In the genomic region with DNA sequence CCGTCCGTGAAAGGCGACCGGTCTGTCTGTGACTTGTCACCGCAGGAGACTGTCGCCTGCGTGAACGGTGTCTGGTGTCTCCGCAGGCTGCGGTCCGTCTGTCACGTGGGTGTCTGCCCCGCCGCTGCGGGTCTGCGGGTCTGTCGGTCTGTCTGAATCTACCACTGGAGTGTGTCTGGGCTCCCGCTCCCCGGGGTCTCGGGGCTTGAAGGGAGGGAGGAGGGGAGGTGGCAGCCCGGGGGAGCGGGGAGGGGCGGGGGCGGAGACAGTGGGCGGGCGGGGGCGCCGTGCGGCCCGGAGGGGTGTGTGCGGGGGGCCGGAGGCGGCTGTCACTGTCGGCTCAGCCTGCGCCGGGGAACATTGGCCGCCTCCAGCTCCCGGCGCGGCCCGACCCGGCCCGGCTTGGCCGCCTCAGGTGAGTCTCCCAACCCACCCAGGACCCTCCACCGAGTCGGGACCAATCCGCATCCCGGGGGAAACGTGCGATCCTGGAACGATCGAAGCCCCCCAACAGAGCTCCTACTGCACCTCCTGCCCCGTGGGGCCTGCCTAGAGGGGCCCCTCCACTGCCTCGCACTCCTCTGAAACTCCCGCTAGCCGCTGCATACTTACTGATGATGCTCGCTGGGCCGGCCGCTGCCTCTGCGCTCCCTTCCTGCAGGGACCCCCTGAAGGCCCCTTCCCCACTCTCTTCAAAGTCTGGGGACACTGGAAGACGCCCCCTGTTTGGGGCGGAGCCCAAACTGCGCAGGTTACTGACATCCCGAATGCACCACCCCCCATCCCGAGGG, we compare ENCODE assay signal across 7 mouse cellular contexts. TPM values are rescaled to one million over a fixed set of nuclear protein-coding genes. Genes with fewer than 3 reads are reported as not detected.
A peak's percentile ranks its signal among the peaks of the same experiment; 100 is the strongest.
DNase-seq lines count a peak whose midpoint lies in the region; ATAC-seq and TF ChIP-seq lines count a peak whose summit lies in the region.

No protein-coding gene starts in this region.

- H3K36me3 ChIP-seq in lung, postnatal 0 days (ENCODE audit: insufficient read depth, low read length), result no peaks in the 10 kb centered on the region
- H3K36me3 ChIP-seq in heart, embryonic 12.5 days, result no peaks in the 10 kb centered on the region
- no peaks in the 10 kb centered on the region for H3K36me3 ChIP-seq in myocyte (ENCODE audit: control insufficient read depth, insufficient read depth)

- no peak overlapping the region for H3K27ac ChIP-seq in lung, postnatal 0 days (ENCODE audit: low read length)
- peak overlapping the region; percentile 70 for H3K27ac ChIP-seq in heart, embryonic 12.5 days (ENCODE audit: poor library complexity, severe bottlenecking)

- TF ChIP-seq EP300 in lung, postnatal 0 days (IDR thresholded peaks at IDR 0.05), result no peak

- H3K4me3 ChIP-seq in lung, postnatal 0 days (ENCODE audit: low read depth, low read length), result peak overlapping the region; percentile 34
- H3K4me3 ChIP-seq in lung, adult 2 months (replicated peaks; ENCODE audit: extremely low read depth, low read depth, low read length), result no peak overlapping the region
- H3K4me3 ChIP-seq in heart, embryonic 12.5 days, result peak overlapping the region; percentile 45
- H3K4me3 ChIP-seq in myocyte, result peak overlapping the region; percentile 19

- H3K4me2 ChIP-seq in lung, postnatal 0 days (replicated peaks; ENCODE audit: low read depth, low read length), result peak overlapping the region; percentile 62
- peak overlapping the region; percentile 86 for H3K4me2 ChIP-seq in heart, embryonic 12.5 days
- peak overlapping the region; percentile 65 for H3K4me2 ChIP-seq in myocyte (ENCODE audit: low read depth)

- peaks cover 11% of the 10 kb centered on the region for H3K4me1 ChIP-seq in lung, postnatal 0 days (ENCODE audit: insufficient read depth, low read depth, low read length)
- peaks cover 8% of the 10 kb centered on the region for H3K4me1 ChIP-seq in lung, adult 2 months (ENCODE audit: control insufficient read depth, insufficient read depth, low read length)
- H3K4me1 ChIP-seq in heart, embryonic 12.5 days (replicated peaks), result peaks cover 44% of the 10 kb centered on the region

- H3ac ChIP-seq in myocyte (ENCODE audit: control insufficient read depth, insufficient read length), result no peak overlapping the region

- 1% methylated on average over 53 of the region's 65 CpGs for WGBS in lung, postnatal 0 days
- under 1% methylated on average over 58 of the region's 65 CpGs for WGBS in lung, adult 2 months
- under 1% methylated on average over 45 of the region's 65 CpGs for WGBS in heart, embryonic 12.5 days

- no peak for TF ChIP-seq POLR2A in lung, adult 2 months (IDR thresholded peaks at IDR 0.05; ENCODE audit: borderline replicate concordance, extremely low read depth, low read depth, low read length)
- no peak for TF ChIP-seq POLR2A in myocyte (IDR thresholded peaks at IDR 0.05; ENCODE audit: insufficient read length, low read depth)

- TF ChIP-seq CTCF in lung, postnatal 0 days (IDR thresholded peaks at IDR 0.05), result no peak
- no peak for TF ChIP-seq CTCF in lung, adult 2 months (IDR thresholded peaks at IDR 0.05; ENCODE audit: insufficient read depth, low read length)

- no peaks in the 10 kb centered on the region for H3K79me2 ChIP-seq in myocyte (ENCODE audit: control insufficient read depth, insufficient read depth)

- H3K27me3 ChIP-seq in lung, postnatal 0 days (replicated peaks; ENCODE audit: insufficient read depth, low read length), result peaks cover 16% of the 10 kb centered on the region
- peaks cover 45% of the 10 kb centered on the region for H3K27me3 ChIP-seq in heart, embryonic 12.5 days (replicated peaks)
- peaks cover 17% of the 10 kb centered on the region for H3K27me3 ChIP-seq in myocyte (ENCODE audit: control insufficient read depth, insufficient read depth, insufficient read length)

- ATAC-seq in lung, postnatal 0 days, result no peak
- peak; percentile 26; the same call in 1 of the 2 replicates for ATAC-seq in heart, embryonic 12.5 days (ENCODE audit: insufficient number of reproducible peaks, low FRiP score)

- H3K9me3 ChIP-seq in lung, postnatal 0 days (ENCODE audit: low read length), result no peaks in the 10 kb centered on the region
- no peaks in the 10 kb centered on the region for H3K9me3 ChIP-seq in heart, embryonic 12.5 days (replicated peaks)

- no peak for DNase-seq in lung, postnatal 0 days (ENCODE audit: low spot score)
- no peak for DNase-seq in lung, adult 2 months
- DNase-seq in cerebellum, postnatal 10 days, result peak; percentile 66 to 69
- DNase-seq in left cerebral cortex, adult 18-20 months (ENCODE audit: low spot score in 2 of 2), result peak; percentile 59 to 71
- DNase-seq in urinary bladder, adult 18-20 months (ENCODE audit: low spot score in 2 of 2), result no peak

- H3K9ac ChIP-seq in lung, postnatal 0 days (replicated peaks; ENCODE audit: low read depth), result 0 out of 2 replicates have a peak overlapping the region, but pooled peaks have one; percentile 6
- peak overlapping the region; percentile 69 for H3K9ac ChIP-seq in heart, embryonic 12.5 days

TF ChIP-seq in myocyte, 11 proteins besides CTCF, POLR2A, EP300 and RAD21:
- TF ChIP-seq CEBPB (IDR thresholded peaks at IDR 0.05; ENCODE audit: insufficient read depth, poor library complexity, severe bottlenecking) (no peak), USF1 (IDR thresholded peaks at IDR 0.05; ENCODE audit: low read depth) (no peak), TCF3 (IDR thresholded peaks at IDR 0.05; ENCODE audit: insufficient read length, low read depth) (no peak), MYOD1 (IDR thresholded peaks at IDR 0.05; ENCODE audit: control insufficient read depth in 1 of 3, insufficient read length in 2 of 3, low read depth in 2 of 3) (no peak), SRF (IDR thresholded peaks at IDR 0.05; ENCODE audit: control insufficient read depth, insufficient read length, low read depth) (no peak), MYOG (IDR thresholded peaks at IDR 0.05; ENCODE audit: control insufficient read depth in 1 of 3, insufficient read depth in 1 of 3, insufficient read length in 2 of 3, low read depth in 2 of 3) (no peak), MAX (IDR thresholded peaks at IDR 0.05; ENCODE audit: low read depth) (no peak), E2F4 (IDR thresholded peaks at IDR 0.05; ENCODE audit: insufficient read depth) (no peak), TCF12 (IDR thresholded peaks at IDR 0.05; ENCODE audit: insufficient read depth, poor library complexity, severe bottlenecking) (no peak), POLR2AphosphoS2 (IDR thresholded peaks at IDR 0.05; ENCODE audit: insufficient read length, low read depth) (no peak), REST (IDR thresholded peaks at IDR 0.05; ENCODE audit: insufficient read depth, insufficient read length) (no peak)

RNA-seq across cellular contexts. Expression of a gene that starts 0.8 kb away (rescaled TPM):
- 0.92 and 1.2 TPM in 2 replicates for polyA plus RNA-seq in lung, postnatal 0 days (2015; fragmentation: Nextera tagmentation; extraction: Ambion mirVana)
- 2.0 and 3.3 TPM in 2 replicates for polyA plus RNA-seq in lung, adult 2 months (2012; rRNA removed)
- 23.5 and 28.3 TPM in 2 replicates for polyA plus RNA-seq in heart, embryonic 12.5 days (2016; fragmentation: Nextera tagmentation; extraction: Ambion mirVana)
- 10 to 100 TPM; 50.0 to 54.6 TPM for total RNA-seq in left cerebral cortex, adult 18-20 months (2021)
- polyA plus RNA-seq in myocyte (2012; fragmentation: generic; extraction: Trizol), result 10.9 TPM

RNA-seq across cellular contexts. Expression of a gene that starts 6.3 kb away (rescaled TPM):
- 4.7 and 7.2 TPM in 2 replicates for polyA plus RNA-seq in lung, postnatal 0 days (2015; fragmentation: Nextera tagmentation; extraction: Ambion mirVana)
- 7.0 and 7.1 TPM in 2 replicates for polyA plus RNA-seq in lung, adult 2 months (2012; rRNA removed)
- polyA plus RNA-seq in heart, embryonic 12.5 days (2016; fragmentation: Nextera tagmentation; extraction: Ambion mirVana), result 10.1 and 10.6 TPM in 2 replicates
- 10 to 100 TPM; 12.2 to 13.4 TPM for total RNA-seq in left cerebral cortex, adult 18-20 months (2021)
- polyA plus RNA-seq in myocyte (2012; fragmentation: generic; extraction: Trizol), result 9.0 TPM

RNA-seq across cellular contexts. Expression of a gene that starts 19.3 kb away (rescaled TPM):
- polyA plus RNA-seq in lung, postnatal 0 days (2015; fragmentation: Nextera tagmentation; extraction: Ambion mirVana), result 30.9 and 32.7 TPM in 2 replicates
- polyA plus RNA-seq in lung, adult 2 months (2012; rRNA removed), result 107 and 136 TPM in 2 replicates
- polyA plus RNA-seq in heart, embryonic 12.5 days (2016; fragmentation: Nextera tagmentation; extraction: Ambion mirVana), result 106 and 107 TPM in 2 replicates
- total RNA-seq in left cerebral cortex, adult 18-20 months (2021), result 100 to 1,000 TPM; 185 to 191 TPM
- polyA plus RNA-seq in myocyte (2012; fragmentation: generic; extraction: Trizol), result 59.0 TPM

RNA-seq across cellular contexts. Expression of a gene that starts 26.1 kb away (rescaled TPM):
- 45.8 and 50.1 TPM in 2 replicates for polyA plus RNA-seq in lung, postnatal 0 days (2015; fragmentation: Nextera tagmentation; extraction: Ambion mirVana)
- 52.6 and 55.2 TPM in 2 replicates for polyA plus RNA-seq in lung, adult 2 months (2012; rRNA removed)
- 46.3 and 47.0 TPM in 2 replicates for polyA plus RNA-seq in heart, embryonic 12.5 days (2016; fragmentation: Nextera tagmentation; extraction: Ambion mirVana)
- total RNA-seq in left cerebral cortex, adult 18-20 months (2021), result 1 to 10 TPM; 4.8 to 5.9 TPM
- polyA plus RNA-seq in myocyte (2012; fragmentation: generic; extraction: Trizol), result 46.2 TPM

RNA-seq across cellular contexts. Expression of a gene that starts 45.2 kb away (rescaled TPM):
- polyA plus RNA-seq in lung, postnatal 0 days (2015; fragmentation: Nextera tagmentation; extraction: Ambion mirVana), result 8.2 TPM in 2 replicates
- 22.5 and 24.1 TPM in 2 replicates for polyA plus RNA-seq in lung, adult 2 months (2012; rRNA removed)
- 9.4 and 10.2 TPM in 2 replicates for polyA plus RNA-seq in heart, embryonic 12.5 days (2016; fragmentation: Nextera tagmentation; extraction: Ambion mirVana)
- 10 to 100 TPM; 20.3 to 23.9 TPM for total RNA-seq in left cerebral cortex, adult 18-20 months (2021)
- 7.9 TPM for polyA plus RNA-seq in myocyte (2012; fragmentation: generic; extraction: Trizol)

Comparison
In these comparisons a context has a peak if more than half of its experiments do, and no peak if none do; other contexts are left out.
1. DNase-seq: peak in cerebellum, postnatal 10 days (2 of 2) and left cerebral cortex, adult 18-20 months (2 of 2); none in lung, postnatal 0 days (single experiment), lung, adult 2 months (single experiment) and urinary bladder, adult 18-20 months (0 of 2).
2. Peak in every context shown above with its lines, with median percentiles within 50 percentile points of each other: H3K4me2 ChIP-seq.